Mouse (Mus musculus) neural tube, embryonic 12.5 days (tissue): ENCODE data around the gene Gm13276. TPM values are rescaled to one million over a fixed set of nuclear protein-coding genes. Genes with fewer than 3 reads are reported as not detected.
A peak's percentile ranks its signal among the peaks of the same experiment; 100 is the strongest.
"Not testable (repeated sequence)": the region's sequence is repeated elsewhere in the genome, so short reads cannot be mapped to it uniquely, and the experiment has no call there.

Source experiments
- ATAC-seq: fragments of 200-750 bp; cut with Nextera tagmentation; 2 replicates; pipeline ENCODE4 v1.8.0; 2017; ENCODE audit warnings: low read depth, mild to moderate bottlenecking, moderate TSS enrichment, moderate library complexity; ENCODE audit not compliant: low FRiP score
- H3K27ac ChIP-seq: fragments of 300-500 bp; sonication (generic); 2 replicates; pipeline ENCODE4 v1.5.1; 2016
- H3K27me3 ChIP-seq: fragments of 300-500 bp; sonication (generic); replicated peaks from 2 replicates; pipeline ENCODE4 v1.6.1; 2016; ENCODE audit warnings: mild to moderate bottlenecking
- H3K36me3 ChIP-seq: fragments of 300-500 bp; sonication (generic); 2 replicates; pipeline ENCODE4 v1.6.1; 2016; ENCODE audit warnings: mild to moderate bottlenecking
- H3K4me1 ChIP-seq: fragments of 300-500 bp; sonication (generic); 2 replicates; pipeline ENCODE4 v1.6.1; 2016
- H3K4me2 ChIP-seq: fragments of 300-500 bp; sonication (generic); replicated peaks from 2 replicates; pipeline ENCODE4 v1.6.1; 2016; ENCODE audit warnings: mild to moderate bottlenecking
- H3K4me3 ChIP-seq: fragments of 300-500 bp; sonication (generic); 2 replicates; pipeline ENCODE4 v1.5.1; 2016
- H3K9ac ChIP-seq: fragments of 300-500 bp; sonication (generic); 2 replicates; pipeline ENCODE4 v1.6.1; 2016; ENCODE audit warnings: mild to moderate bottlenecking
- H3K9me3 ChIP-seq: fragments of 300-500 bp; sonication (generic); 2 replicates; pipeline ENCODE4 v1.6.1; 2016; ENCODE audit warnings: mild to moderate bottlenecking
- WGBS: fragments of 180-500 bp; shearing (Covaris S2); methylation state at CpG from one replicate; pipeline ENCODE4 v1.1.7; 2016; 5-methylcytosine and 5-hydroxymethylcytosine counted together
- polyA plus RNA-seq: library from polyadenylated mRNA; unstranded; fragments of >200 nt; fragmentation: Nextera tagmentation; extraction: Ambion mirVana; gene quantifications from 2 replicates; pipeline ENCODE4 v1.2.1, GENCODE M21; 2016

The Gm13276 gene
- polyA plus RNA-seq, 1 experiment from 2014 or later: not detected

DNA sequence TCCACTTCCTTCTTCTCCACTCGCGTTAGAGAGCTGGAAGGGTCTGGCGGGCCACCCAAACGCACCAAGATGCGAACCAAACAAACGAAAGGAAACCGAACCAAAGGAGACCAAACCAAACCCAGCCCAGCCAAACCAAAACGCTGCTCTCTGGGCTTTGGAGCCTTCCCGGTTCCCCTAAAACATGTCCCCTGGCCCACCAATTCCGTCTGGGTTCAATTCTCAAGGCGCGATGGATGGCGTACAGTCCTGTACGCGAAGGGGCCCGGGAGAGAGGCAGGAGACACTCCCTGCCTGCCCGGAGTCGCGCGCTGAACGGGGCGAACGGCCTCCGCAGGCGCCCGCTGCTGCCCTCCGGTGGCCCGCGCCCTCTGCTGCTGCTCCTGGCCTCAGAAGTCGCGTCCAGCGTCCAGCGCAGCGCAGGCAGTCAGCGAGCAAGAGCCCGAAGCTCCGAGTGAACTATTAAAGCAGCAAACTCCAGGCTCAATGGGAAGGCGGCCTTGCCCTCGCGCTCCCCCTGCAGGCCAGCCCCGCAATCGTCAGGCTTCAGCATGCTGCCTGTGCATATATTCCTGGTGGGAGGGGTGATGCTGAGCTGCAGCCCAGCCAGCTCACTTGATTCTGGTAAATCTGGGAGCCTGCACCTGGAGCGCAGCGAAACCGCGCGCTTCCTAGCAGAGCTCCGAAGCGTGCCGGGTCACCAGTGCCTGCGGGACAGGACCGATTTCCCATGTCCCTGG lies 8.6 kb downstream of the Gm13276 start, which contains the start of gene Gm13275:
TSS of gene Gm13275 (plus strand) at position 552 of the 740 bp plus-strand sequence.
- H3K9ac ChIP-seq, H3K4me2 ChIP-seq, H3K4me3 ChIP-seq, H3K4me1 ChIP-seq, H3K9me3 ChIP-seq, H3K27ac ChIP-seq, H3K27me3 ChIP-seq, ATAC-seq, H3K36me3 ChIP-seq: not testable (repeated sequence)
- WGBS: 0% methylated on average over 11 of the region's 52 CpGs

DNA sequence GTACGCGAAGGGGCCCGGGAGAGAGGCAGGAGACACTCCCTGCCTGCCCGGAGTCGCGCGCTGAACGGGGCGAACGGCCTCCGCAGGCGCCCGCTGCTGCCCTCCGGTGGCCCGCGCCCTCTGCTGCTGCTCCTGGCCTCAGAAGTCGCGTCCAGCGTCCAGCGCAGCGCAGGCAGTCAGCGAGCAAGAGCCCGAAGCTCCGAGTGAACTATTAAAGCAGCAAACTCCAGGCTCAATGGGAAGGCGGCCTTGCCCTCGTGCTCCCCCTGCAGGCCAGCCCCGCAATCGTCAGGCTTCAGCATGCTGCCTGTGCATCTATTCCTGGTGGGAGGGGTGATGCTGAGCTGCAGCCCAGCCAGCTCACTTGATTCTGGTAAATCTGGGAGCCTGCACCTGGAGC lies 11.6 kb downstream of the Gm13276 start, which contains the start of gene Gm13279:
TSS of gene Gm13279 (plus strand) at position 301 of the 400 bp plus-strand sequence.
- H3K4me2 ChIP-seq, H3K27ac ChIP-seq, ATAC-seq: not testable (repeated sequence)

DNA sequence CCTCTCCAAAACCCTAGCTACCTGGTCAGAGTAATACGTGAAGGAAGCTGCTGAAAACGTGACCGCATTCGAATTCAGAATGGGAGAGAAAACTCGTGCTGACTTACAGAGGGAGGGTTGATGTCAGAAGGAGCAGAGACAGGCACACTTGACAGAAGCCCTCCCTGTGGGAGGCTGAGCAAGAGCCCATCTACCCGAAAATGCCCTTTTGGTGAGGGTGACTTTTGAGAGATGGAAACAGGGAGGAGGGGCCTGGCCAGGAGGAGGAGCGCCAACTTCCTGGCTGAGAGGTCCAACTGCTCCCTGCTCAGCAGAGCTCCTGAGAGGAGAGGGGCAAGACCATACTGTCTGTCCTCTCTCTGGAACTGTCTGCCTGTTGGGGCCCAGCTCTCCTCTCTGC lies 13.9 kb downstream of the Gm13276 start, which contains the start of gene Gm13285:
TSS of gene Gm13285 (plus strand) at position 301 of the 400 bp plus-strand sequence.
- H3K27me3 ChIP-seq, H3K36me3 ChIP-seq, H3K4me2 ChIP-seq, H3K4me3 ChIP-seq, H3K4me1 ChIP-seq, ATAC-seq, H3K9ac ChIP-seq, H3K9me3 ChIP-seq, H3K27ac ChIP-seq: not testable (repeated sequence)
- 13% methylated on average over 5 of the region's 7 CpGs for WGBS

More for the DNA sequence above, 11.6 kb downstream of the Gm13276 start, which contains the start of gene Gm13279:
- not testable (repeated sequence) for H3K4me1 ChIP-seq, H3K4me3 ChIP-seq, H3K36me3 ChIP-seq, H3K27me3 ChIP-seq, H3K9ac ChIP-seq, H3K9me3 ChIP-seq
- WGBS: no CpG with 5 or more reads among the region's 28 CpGs

DNA sequence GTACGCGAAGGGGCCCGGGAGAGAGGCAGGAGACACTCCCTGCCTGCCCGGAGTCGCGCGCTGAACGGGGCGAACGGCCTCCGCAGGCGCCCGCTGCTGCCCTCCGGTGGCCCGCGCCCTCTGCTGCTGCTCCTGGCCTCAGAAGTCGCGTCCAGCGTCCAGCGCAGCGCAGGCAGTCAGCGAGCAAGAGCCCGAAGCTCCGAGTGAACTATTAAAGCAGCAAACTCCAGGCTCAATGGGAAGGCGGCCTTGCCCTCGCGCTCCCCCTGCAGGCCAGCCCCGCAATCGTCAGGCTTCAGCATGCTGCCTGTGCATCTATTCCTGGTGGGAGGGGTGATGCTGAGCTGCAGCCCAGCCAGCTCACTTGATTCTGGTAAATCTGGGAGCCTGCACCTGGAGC lies 17.4 kb downstream of the Gm13276 start, which contains the start of gene Gm13287:
TSS of gene Gm13287 (plus strand) at position 301 of the 400 bp plus-strand sequence.
- not testable (repeated sequence) for H3K4me3 ChIP-seq, H3K9ac ChIP-seq, H3K4me2 ChIP-seq, H3K27me3 ChIP-seq, H3K9me3 ChIP-seq, ATAC-seq, H3K27ac ChIP-seq, H3K36me3 ChIP-seq, H3K4me1 ChIP-seq
- WGBS: no CpG with 5 or more reads among the region's 29 CpGs

DNA sequence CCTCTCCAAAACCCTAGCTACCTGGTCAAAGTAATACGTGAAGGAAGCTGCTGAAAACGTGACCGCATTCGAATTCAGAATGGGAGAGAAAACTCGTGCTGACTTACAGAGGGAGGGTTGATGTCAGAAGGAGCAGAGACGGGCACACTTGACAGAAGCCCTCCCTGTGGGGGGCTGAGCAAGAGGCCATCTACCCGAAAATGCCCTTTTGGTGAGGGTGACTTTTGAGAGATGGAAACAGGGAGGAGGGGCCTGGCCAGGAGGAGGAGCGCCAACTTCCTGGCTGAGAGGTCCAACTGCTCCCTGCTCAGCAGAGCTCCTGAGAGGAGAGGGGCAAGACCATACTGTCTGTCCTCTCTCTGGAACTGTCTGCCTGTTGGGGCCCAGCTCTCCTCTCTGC lies 19.7 kb downstream of the Gm13276 start, which contains the start of gene Gm13288:
TSS of gene Gm13288 (plus strand) at position 301 of the 400 bp plus-strand sequence.
- not testable (repeated sequence) for H3K9ac ChIP-seq, H3K4me1 ChIP-seq, H3K36me3 ChIP-seq, ATAC-seq, H3K4me3 ChIP-seq, H3K9me3 ChIP-seq, H3K27me3 ChIP-seq, H3K27ac ChIP-seq
- H3K4me2 ChIP-seq: peak within 1 kb of the TSS; percentile 46
- no CpG with 5 or more reads among the region's 8 CpGs for WGBS

DNA sequence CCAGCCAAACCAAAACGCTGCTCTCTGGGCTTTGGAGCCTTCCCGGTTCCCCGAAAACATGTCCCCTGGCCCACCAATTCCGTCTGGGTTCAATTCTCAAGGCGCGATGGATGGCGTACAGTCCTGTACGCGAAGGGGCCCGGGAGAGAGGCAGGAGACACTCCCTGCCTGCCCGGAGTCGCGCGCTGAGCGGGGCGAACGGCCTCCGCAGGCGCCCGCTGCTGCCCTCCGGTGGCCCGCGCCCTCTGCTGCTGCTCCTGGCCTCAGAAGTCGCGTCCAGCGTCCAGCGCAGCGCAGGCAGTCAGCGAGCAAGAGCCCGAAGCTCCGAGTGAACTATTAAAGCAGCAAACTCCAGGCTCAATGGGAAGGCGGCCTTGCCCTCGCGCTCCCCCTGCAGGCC lies 20.3 kb downstream of the Gm13276 start:
- WGBS: 0% methylated on average over 6 of the region's 34 CpGs
- not testable (repeated sequence) for H3K36me3 ChIP-seq, H3K9me3 ChIP-seq, H3K27me3 ChIP-seq, H3K4me3 ChIP-seq, H3K9ac ChIP-seq, H3K4me1 ChIP-seq, ATAC-seq, H3K27ac ChIP-seq
- H3K4me2 ChIP-seq: peak overlapping the region; percentile 46

DNA sequence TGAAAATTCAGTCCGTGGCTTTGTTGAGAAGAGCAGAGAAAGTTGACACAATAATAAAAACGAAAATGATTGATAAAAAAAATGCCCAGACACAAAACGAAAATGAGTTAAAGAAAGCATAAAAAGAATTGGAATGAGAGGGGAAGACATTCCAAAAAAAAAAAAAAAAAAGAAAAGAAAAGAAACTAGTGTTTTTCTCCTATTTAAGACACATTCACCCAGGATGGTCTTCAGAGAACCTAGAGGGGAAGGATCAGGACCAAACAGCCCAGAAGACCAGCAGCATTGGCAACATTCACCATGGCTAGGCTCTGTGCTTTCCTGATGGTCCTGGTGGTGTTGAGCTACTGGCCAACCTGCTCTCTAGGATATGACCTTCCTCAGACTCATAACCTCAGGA lies 30.4 kb downstream of the Gm13276 start, which contains the start of gene Ifna7:
TSS of gene Ifna7 (plus strand) at position 301 of the 400 bp plus-strand sequence.
- no peak within 1 kb of the TSS for H3K9ac ChIP-seq
- H3K27ac ChIP-seq: no peak within 1 kb of the TSS
- ATAC-seq: no peak
- no peak within 1 kb of the TSS for H3K4me2 ChIP-seq
- WGBS: 68% methylated on average over 3 of the region's 3 CpGs
- H3K9me3 ChIP-seq: no peaks in the 10 kb centered on the region
- no peaks in the 10 kb centered on the region for H3K4me1 ChIP-seq
- no peak within 1 kb of the TSS for H3K4me3 ChIP-seq
- H3K36me3 ChIP-seq: no peaks in the 10 kb centered on the region
- no peaks in the 10 kb centered on the region for H3K27me3 ChIP-seq

- no peaks in the 10 kb centered on the region for H3K36me3 ChIP-seq
- no peaks in the 10 kb centered on the region for H3K4me1 ChIP-seq
- ATAC-seq: no peak
- WGBS: 83% methylated on average over 1 of the region's 1 CpGs
- H3K4me2 ChIP-seq: no peak within 1 kb of the TSS
- no peaks in the 10 kb centered on the region for H3K9me3 ChIP-seq
- no peak within 1 kb of the TSS for H3K27ac ChIP-seq
- no peaks in the 10 kb centered on the region for H3K27me3 ChIP-seq
- H3K9ac ChIP-seq: no peak within 1 kb of the TSS
- H3K4me3 ChIP-seq: no peak within 1 kb of the TSS
These were observed 34.1 kb downstream of the Gm13276 start, which contains the start of gene Ifna11 for GRCm38 (mm10) chr4:88819659-88820058. Gene Ifna11 (plus strand): TSS chr4:88819959.

DNA sequence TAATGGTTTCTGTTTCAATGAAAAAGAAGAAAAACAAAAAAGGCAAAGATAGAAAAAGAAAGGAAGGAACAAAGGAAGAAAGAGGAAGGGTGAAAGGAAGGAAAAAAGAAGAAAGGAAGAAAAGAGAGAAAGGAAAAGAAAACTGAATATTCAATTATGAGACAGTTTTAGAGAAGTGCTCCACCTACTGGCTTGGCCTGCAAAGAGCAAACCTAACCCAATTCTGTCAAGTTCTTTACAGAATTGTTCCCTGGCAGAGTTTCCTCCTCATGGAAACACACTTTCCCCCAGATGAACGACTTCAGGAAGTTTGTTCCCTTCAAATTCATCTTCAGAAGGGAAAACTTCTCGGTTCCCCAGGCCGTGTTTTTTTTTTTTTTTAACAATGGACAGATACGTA lies 37.5 kb downstream of the Gm13276 start:
- Histone ChIP-seq H3K9ac (no peak overlapping the region), H3K4me2 (no peak overlapping the region), H3K4me3 (no peak overlapping the region), H3K9me3 (no peaks in the 10 kb centered on the region), H3K36me3 (no peaks in the 10 kb centered on the region), H3K4me1 (no peaks in the 10 kb centered on the region), H3K27ac (no peak overlapping the region), H3K27me3 (no peaks in the 10 kb centered on the region)
- ATAC-seq: no peak
- 27% methylated on average over 4 of the region's 4 CpGs for WGBS

DNA sequence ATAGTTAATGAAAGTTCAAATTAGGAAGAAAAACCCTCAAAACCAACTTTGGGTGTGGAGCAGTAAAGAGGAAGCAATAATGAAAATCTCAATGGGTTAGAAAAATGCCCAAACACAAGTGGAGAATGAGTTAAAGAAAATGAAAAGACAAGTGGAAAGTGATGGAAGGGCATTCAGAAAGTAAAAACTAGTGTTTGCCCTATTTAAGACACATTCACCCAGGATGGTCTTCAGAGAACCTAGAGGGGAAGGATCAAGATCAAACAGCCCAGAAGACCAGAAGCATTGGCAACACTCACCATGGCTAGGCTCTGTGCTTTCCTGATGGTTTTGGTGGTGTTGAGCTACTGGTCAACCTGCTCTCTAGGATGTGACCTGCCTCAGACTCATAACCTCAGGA lies 41.6 kb downstream of the Gm13276 start, which contains the start of gene Ifna6:
TSS of gene Ifna6 (plus strand) at position 301 of the 400 bp plus-strand sequence.
- ATAC-seq, H3K4me1 ChIP-seq, H3K9me3 ChIP-seq, H3K36me3 ChIP-seq, H3K4me3 ChIP-seq, H3K27ac ChIP-seq, H3K27me3 ChIP-seq, H3K4me2 ChIP-seq, H3K9ac ChIP-seq: not testable (repeated sequence)

- no peak overlapping the region for H3K4me2 ChIP-seq
- H3K27ac ChIP-seq: no peak overlapping the region
- H3K27me3 ChIP-seq: no peaks in the 10 kb centered on the region
- H3K4me1 ChIP-seq: no peaks in the 10 kb centered on the region
- H3K9ac ChIP-seq: no peak overlapping the region
- WGBS: 33% methylated on average over 4 of the region's 4 CpGs
- H3K9me3 ChIP-seq: no peaks in the 10 kb centered on the region
- H3K4me3 ChIP-seq: no peak overlapping the region
- no peaks in the 10 kb centered on the region for H3K36me3 ChIP-seq
- no peak for ATAC-seq
These were observed 45.0 kb downstream of the Gm13276 start for GRCm38 (mm10) chr4:88830523-88830922.

DNA sequence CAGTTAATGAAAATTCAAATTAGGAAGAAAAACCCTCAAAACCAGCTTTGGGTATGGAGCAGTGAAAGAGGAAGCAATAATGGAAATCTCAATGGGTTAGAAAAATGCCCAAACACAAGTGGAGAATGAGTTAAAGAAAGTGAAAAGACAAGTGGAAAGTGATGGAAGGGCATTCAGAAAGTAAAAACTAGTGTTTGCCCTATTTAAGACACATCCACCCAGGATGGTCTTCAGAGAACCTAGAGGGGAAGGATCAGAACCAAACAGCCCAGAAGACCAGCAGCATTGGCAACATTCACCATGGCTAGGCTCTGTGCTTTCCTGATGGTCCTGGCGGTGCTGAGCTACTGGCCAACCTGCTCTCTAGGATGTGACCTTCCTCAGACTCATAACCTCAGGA lies 49.7 kb downstream of the Gm13276 start, which contains the start of gene Ifna5:
TSS of gene Ifna5 (plus strand) at position 301 of the 400 bp plus-strand sequence.
- not testable (repeated sequence) for H3K9ac ChIP-seq, H3K36me3 ChIP-seq, H3K27ac ChIP-seq, H3K4me3 ChIP-seq, H3K27me3 ChIP-seq, H3K4me2 ChIP-seq, H3K4me1 ChIP-seq, H3K9me3 ChIP-seq, ATAC-seq
- 92% methylated on average over 1 of the region's 1 CpGs for WGBS
